ENCODE assay signal across 10 mouse cellular contexts in the genomic region with DNA sequence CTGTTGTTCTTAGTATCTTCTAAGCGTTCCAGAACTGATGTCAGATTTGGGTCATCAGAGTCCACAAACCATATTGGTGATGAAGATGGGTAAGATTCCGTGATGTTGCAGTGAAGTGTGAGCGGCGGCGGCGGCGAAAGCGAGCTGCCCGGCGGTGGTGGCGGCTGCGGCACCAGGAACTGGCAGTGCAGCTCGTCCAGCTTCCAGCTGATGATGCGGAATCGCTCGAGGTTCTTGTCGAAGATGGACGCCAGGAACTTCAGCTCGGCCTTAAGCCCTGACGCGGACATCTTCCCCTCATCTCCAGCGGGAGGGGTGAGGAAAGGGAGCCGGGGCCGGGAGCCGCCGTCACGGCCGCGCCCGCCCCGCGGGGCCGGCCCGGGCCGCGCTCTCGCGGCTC. TPM values are rescaled to one million over a fixed set of nuclear protein-coding genes. Genes with fewer than 3 reads are reported as not detected.
DNase-seq lines count a peak whose midpoint lies in the region; ATAC-seq and TF ChIP-seq lines count a peak whose summit lies in the region.
"Not testable (repeated sequence)": the region's sequence is repeated elsewhere in the genome, so short reads cannot be mapped to it uniquely, and the experiment has no call there.
"Had no signal": no experiment of that assay in that cellular context is flagged by ENCODE, and none has a peak within 500 bp of the region (broad histone marks: within the 10 kb centered on the region; RNA-seq: fewer than 3 reads in every experiment).

No protein-coding gene starts in this region.

- peaks cover 38% of the 10 kb centered on the region for H3K27me3 ChIP-seq in forebrain, embryonic 16.5 days (replicated peaks; ENCODE audit: control insufficient read depth, insufficient read depth, low read length)
- peaks cover 65% of the 10 kb centered on the region for H3K27me3 ChIP-seq in intestine, postnatal 0 days (replicated peaks; ENCODE audit: control insufficient read depth, insufficient read depth, low read length)
- peaks cover 90% of the 10 kb centered on the region for H3K27me3 ChIP-seq in liver, embryonic 11.5 days (replicated peaks; ENCODE audit: control insufficient read depth, insufficient read depth, low read length)
- peaks cover 58% of the 10 kb centered on the region for H3K27me3 ChIP-seq in midbrain, embryonic 14.5 days (ENCODE audit: control insufficient read depth, insufficient read depth, low read length)
- H3K27me3 ChIP-seq in spleen, adult 2 months (ENCODE audit: control insufficient read depth, insufficient read depth, low read length) = peaks cover 33% of the 10 kb centered on the region

- H3K4me3 ChIP-seq in forebrain, embryonic 16.5 days (replicated peaks; ENCODE audit: low read length) = peak overlapping the region; percentile 28
- peak overlapping the region; percentile 20 for H3K4me3 ChIP-seq in intestine, postnatal 0 days (ENCODE audit: low read depth, low read length)
- peak overlapping the region; percentile 29; the same call in 1 of the 2 replicates for H3K4me3 ChIP-seq in liver, embryonic 11.5 days (ENCODE audit: low read depth, low read length)
- peak overlapping the region; percentile 27 for H3K4me3 ChIP-seq in midbrain, embryonic 14.5 days (replicated peaks; ENCODE audit: low read depth, low read length)
- H3K4me3 ChIP-seq in spleen, adult 2 months (ENCODE audit: extremely low read depth, insufficient read depth, insufficient read length) = peak overlapping the region; percentile 45; the same call in 1 of the 2 replicates

- intact Hi-C loops in heart, postnatal 10 days (cut with DNase I) = not testable (repeated sequence)

- H3K27ac ChIP-seq in forebrain, embryonic 16.5 days (ENCODE audit: low read length); intestine, postnatal 0 days (ENCODE audit: low read depth, low read length); liver, embryonic 11.5 days (ENCODE audit: low read depth, low read length); midbrain, embryonic 14.5 days (replicated peaks; ENCODE audit: low read depth, low read length); spleen, adult 2 months (ENCODE audit: insufficient read depth, low read length): not testable (repeated sequence)

- not testable (repeated sequence) for H3K9me3 ChIP-seq in forebrain, embryonic 16.5 days (ENCODE audit: control insufficient read depth, low read length); intestine, postnatal 0 days (ENCODE audit: control insufficient read depth); liver, embryonic 11.5 days (ENCODE audit: control insufficient read depth, low read length); midbrain, embryonic 14.5 days (ENCODE audit: control insufficient read depth, low read length)

- not testable (repeated sequence) for TF ChIP-seq CTCF in intestine, postnatal 0 days (IDR thresholded peaks at IDR 0.05; ENCODE audit: low read depth); spleen, adult 2 months (IDR thresholded peaks at IDR 0.05; ENCODE audit: extremely low read depth, insufficient read depth, insufficient read length, insufficient replicate concordance)

- H3K9ac ChIP-seq in forebrain, embryonic 16.5 days (replicated peaks; ENCODE audit: low read depth, low read length); intestine, postnatal 0 days (ENCODE audit: low read depth, low read length); liver, embryonic 11.5 days (ENCODE audit: low read depth, low read length); midbrain, embryonic 14.5 days (replicated peaks; ENCODE audit: low read length): not testable (repeated sequence)

- H3K36me3 ChIP-seq in forebrain, embryonic 16.5 days (ENCODE audit: control insufficient read depth, insufficient read depth); intestine, postnatal 0 days (ENCODE audit: control insufficient read depth, insufficient read depth); liver, embryonic 11.5 days (ENCODE audit: control insufficient read depth, insufficient read depth, low read length); midbrain, embryonic 14.5 days (ENCODE audit: control insufficient read depth, insufficient read depth, low read length); spleen, adult 2 months (ENCODE audit: control insufficient read depth, insufficient read depth, low read length): not testable (repeated sequence)

- H3K4me2 ChIP-seq in forebrain, embryonic 16.5 days (ENCODE audit: low read length) = peak overlapping the region; percentile 45
- H3K4me2 ChIP-seq in intestine, postnatal 0 days (replicated peaks; ENCODE audit: low read depth) = peak overlapping the region; percentile 54
- peak overlapping the region; percentile 44 for H3K4me2 ChIP-seq in liver, embryonic 11.5 days
- H3K4me2 ChIP-seq in midbrain, embryonic 14.5 days (ENCODE audit: low read length) = peak overlapping the region; percentile 54

- ATAC-seq in CD4-positive, CD25-positive, alpha-beta regulatory T cell, adult 4 months = peak; percentile 12
- ATAC-seq in forebrain, embryonic 16.5 days; intestine, postnatal 0 days; liver, embryonic 11.5 days (replicated peaks; ENCODE audit: low FRiP score); midbrain, embryonic 14.5 days (ENCODE audit: low FRiP score, low TSS enrichment): not testable (repeated sequence)

- WGBS in forebrain, embryonic 16.5 days = under 1% methylated on average over 38 of the region's 38 CpGs
- WGBS in intestine, postnatal 0 days = under 1% methylated on average over 38 of the region's 38 CpGs
- WGBS in liver, embryonic 11.5 days = under 1% methylated on average over 38 of the region's 38 CpGs
- WGBS in midbrain, embryonic 14.5 days = under 1% methylated on average over 38 of the region's 38 CpGs
- WGBS in spleen, adult 2 months = 1% methylated on average over 38 of the region's 38 CpGs

- not testable (repeated sequence) for TF ChIP-seq POLR2A in spleen, adult 2 months (IDR thresholded peaks at IDR 0.05; ENCODE audit: low read depth, low read length)

- DNase-seq in embryo, embryonic 11 days = peak; percentile 68
- peak; percentile 37 to 42 for DNase-seq in heart, postnatal 10 days
- DNase-seq in liver, embryonic 11.5 days (ENCODE audit: low spot score) = peak; percentile 42
- DNase-seq in midbrain, embryonic 14.5 days = peak; percentile 62
- not testable (repeated sequence) for DNase-seq in spleen, adult 2 months (ENCODE audit: low read depth in 1 of 2, low spot score in 2 of 2)

- peaks cover 24% of the 10 kb centered on the region for H3K4me1 ChIP-seq in forebrain, embryonic 16.5 days (replicated peaks; ENCODE audit: control insufficient read depth, insufficient read depth, low read length)
- H3K4me1 ChIP-seq in intestine, postnatal 0 days (replicated peaks; ENCODE audit: control insufficient read depth, insufficient read depth, low read length); liver, embryonic 11.5 days (replicated peaks; ENCODE audit: control insufficient read depth, insufficient read depth, low read length): not testable (repeated sequence)
- peaks cover 11% of the 10 kb centered on the region for H3K4me1 ChIP-seq in midbrain, embryonic 14.5 days (ENCODE audit: control insufficient read depth, insufficient read depth, low read length)
- peaks cover 17% of the 10 kb centered on the region for H3K4me1 ChIP-seq in spleen, adult 2 months (ENCODE audit: control insufficient read depth, insufficient read depth, insufficient read length)

RNA-seq across cellular contexts. Expression of a gene that starts 4.2 kb away (rescaled TPM):
- polyA plus RNA-seq in CD4-positive, CD25-positive, alpha-beta regulatory T cell, adult 4 months (2017; shearing (Covaris generic)) = not detected
- 0.71 and 0.86 TPM in 2 replicates for polyA plus RNA-seq in forebrain, embryonic 16.5 days (2015; fragmentation: Nextera tagmentation; extraction: Ambion mirVana)
- total RNA-seq in heart, postnatal 10 days (2021) = under 1 TPM; 0.45 to 0.57 TPM
- 1.0 and 1.4 TPM in 2 replicates for polyA plus RNA-seq in intestine, postnatal 0 days (2015; fragmentation: Nextera tagmentation; extraction: Ambion mirVana)
- polyA plus RNA-seq in liver, embryonic 11.5 days (2014; fragmentation: Nextera tagmentation; extraction: Ambion mirVana) = 3.2 and 4.0 TPM in 2 replicates
- polyA plus RNA-seq in midbrain, embryonic 14.5 days (2014; fragmentation: Nextera tagmentation; extraction: Ambion mirVana) = 0.31 and 1.3 TPM in 2 replicates
- 0.14 TPM in 1 of 2 replicates, not detected in the other for polyA plus RNA-seq in spleen, adult 2 months (2012; rRNA removed)
- total RNA-seq: heart, postnatal 25 days; megakaryocyte-erythroid progenitor cell, adult 5-6 weeks had no signal

RNA-seq across cellular contexts. Expression of a gene that starts 4.3 kb away (rescaled TPM):
- polyA plus RNA-seq in CD4-positive, CD25-positive, alpha-beta regulatory T cell, adult 4 months (2017; shearing (Covaris generic)) = 10 to 100 TPM in 1 of 2 experiments, 1 to 10 TPM in 1; 5.6 to 12.4 TPM
- 0.31 and 0.42 TPM in 2 replicates for polyA plus RNA-seq in forebrain, embryonic 16.5 days (2015; fragmentation: Nextera tagmentation; extraction: Ambion mirVana)
- total RNA-seq in heart, postnatal 10 days (2021) = not detected
- 0.46 and 0.50 TPM in 2 replicates for polyA plus RNA-seq in intestine, postnatal 0 days (2015; fragmentation: Nextera tagmentation; extraction: Ambion mirVana)
- 0.29 TPM in 1 of 2 replicates, not detected in the other for polyA plus RNA-seq in liver, embryonic 11.5 days (2014; fragmentation: Nextera tagmentation; extraction: Ambion mirVana)
- polyA plus RNA-seq in midbrain, embryonic 14.5 days (2014; fragmentation: Nextera tagmentation; extraction: Ambion mirVana) = 0.40 and 0.76 TPM in 2 replicates
- 0.08 TPM in 1 of 2 replicates, not detected in the other for polyA plus RNA-seq in spleen, adult 2 months (2012; rRNA removed)
- total RNA-seq: heart, postnatal 25 days; megakaryocyte-erythroid progenitor cell, adult 5-6 weeks had no signal

RNA-seq across cellular contexts. Expression of a gene that starts 5.1 kb away (rescaled TPM):
- 10 to 100 TPM; 21.4 to 30.9 TPM for polyA plus RNA-seq in CD4-positive, CD25-positive, alpha-beta regulatory T cell, adult 4 months (2017; shearing (Covaris generic))
- 2.3 and 4.0 TPM in 2 replicates for polyA plus RNA-seq in forebrain, embryonic 16.5 days (2015; fragmentation: Nextera tagmentation; extraction: Ambion mirVana)
- 1 to 10 TPM; 1.5 to 2.2 TPM for total RNA-seq in heart, postnatal 10 days (2021)
- polyA plus RNA-seq in intestine, postnatal 0 days (2015; fragmentation: Nextera tagmentation; extraction: Ambion mirVana) = 17.1 and 25.2 TPM in 2 replicates
- polyA plus RNA-seq in liver, embryonic 11.5 days (2014; fragmentation: Nextera tagmentation; extraction: Ambion mirVana) = 6.3 and 8.2 TPM in 2 replicates
- 1.8 and 3.6 TPM in 2 replicates for polyA plus RNA-seq in midbrain, embryonic 14.5 days (2014; fragmentation: Nextera tagmentation; extraction: Ambion mirVana)
- 4.5 and 4.8 TPM in 2 replicates for polyA plus RNA-seq in spleen, adult 2 months (2012; rRNA removed)
- total RNA-seq: megakaryocyte-erythroid progenitor cell, adult 5-6 weeks had no signal
